Mouse (Mus musculus) heart, embryonic 10.5 days (tissue): Measurements from ENCODE around the gene Tex29. TPM values are rescaled to one million over a fixed set of nuclear protein-coding genes. Genes with fewer than 3 reads are reported as not detected.

Experiments
- DNase-seq: peaks from one replicate; pipeline ENCODE4 v3.0.0-alpha.2; 2017; ENCODE audit warnings: low spot score
- H3K27ac ChIP-seq: fragments of 300-500 bp; sonication (generic); 2 replicates; pipeline ENCODE4 v1.5.1; 2016; ENCODE audit warnings: mild to moderate bottlenecking
- H3K27me3 ChIP-seq: fragments of 300-500 bp; sonication (generic); 2 replicates; pipeline ENCODE4 v1.6.1; 2016; ENCODE audit warnings: mild to moderate bottlenecking; ENCODE audit not compliant: poor library complexity, insufficient read depth, severe bottlenecking
- H3K36me3 ChIP-seq: fragments of 300-500 bp; sonication (generic); 2 replicates; pipeline ENCODE4 v1.6.1; 2016; ENCODE audit warnings: mild to moderate bottlenecking, moderate library complexity
- H3K4me1 ChIP-seq: fragments of 300-500 bp; sonication (generic); 2 replicates; pipeline ENCODE4 v1.6.1; 2016; ENCODE audit warnings: mild to moderate bottlenecking
- H3K4me3 ChIP-seq: fragments of 300-500 bp; sonication (generic); 2 replicates; pipeline ENCODE4 v1.5.1; 2016; ENCODE audit warnings: mild to moderate bottlenecking, moderate library complexity
- H3K9me3 ChIP-seq: fragments of 300-500 bp; sonication (generic); 2 replicates; pipeline ENCODE4 v1.6.1; 2016; ENCODE audit warnings: mild to moderate bottlenecking, moderate library complexity
- WGBS: fragments of 180-500 bp; shearing (Covaris S2); methylation state at CpG from one replicate; pipeline ENCODE4 v1.1.7; 2016; 5-methylcytosine and 5-hydroxymethylcytosine counted together
- polyA plus RNA-seq: library from polyadenylated mRNA; unstranded; fragments of >200 nt; fragmentation: Nextera tagmentation; extraction: Ambion mirVana; gene quantifications from 2 replicates; pipeline ENCODE4 v1.2.1, GENCODE M21; 2016

Tex29 gene
- not detected in 2 replicates for polyA plus RNA-seq

DNA sequence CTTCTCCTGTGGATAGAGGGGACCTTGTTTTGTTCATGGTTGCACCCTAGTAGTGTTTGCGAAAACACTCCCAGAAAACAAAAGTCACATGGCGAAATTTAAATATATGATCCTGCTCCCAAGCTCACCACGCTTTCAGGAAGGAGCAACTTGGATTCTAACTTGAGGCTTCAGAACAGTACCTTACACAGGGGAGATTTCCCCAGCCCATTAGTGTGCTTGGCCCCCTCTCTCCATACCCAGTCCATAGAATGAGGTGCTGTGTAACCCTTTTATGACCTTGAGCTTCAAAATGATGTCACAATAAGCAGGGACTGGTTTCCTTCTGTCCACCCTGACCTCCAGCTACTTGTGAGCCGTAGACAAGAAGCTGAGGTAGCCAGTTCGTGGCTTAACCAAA, at the start of gene Tex29:
Tex29 (plus strand) TSS at position 301 of the 400 bp plus-strand sequence.
- 80% methylated on average over 5 of the region's 5 CpGs for WGBS
- Histone ChIP-seq H3K27ac (0 out of 2 replicates have a peak within 1 kb of the TSS, but pooled peaks have one; percentile 6), H3K9me3 (no peaks in the 10 kb centered on the region), H3K27me3 (no peaks in the 10 kb centered on the region), H3K36me3 (peaks cover 7% of the 10 kb centered on the region; the same call in 1 of the 2 replicates), H3K4me1 (peaks cover 38% of the 10 kb centered on the region), H3K4me3 (no peak within 1 kb of the TSS)
- DNase-seq, result no peak

DNA sequence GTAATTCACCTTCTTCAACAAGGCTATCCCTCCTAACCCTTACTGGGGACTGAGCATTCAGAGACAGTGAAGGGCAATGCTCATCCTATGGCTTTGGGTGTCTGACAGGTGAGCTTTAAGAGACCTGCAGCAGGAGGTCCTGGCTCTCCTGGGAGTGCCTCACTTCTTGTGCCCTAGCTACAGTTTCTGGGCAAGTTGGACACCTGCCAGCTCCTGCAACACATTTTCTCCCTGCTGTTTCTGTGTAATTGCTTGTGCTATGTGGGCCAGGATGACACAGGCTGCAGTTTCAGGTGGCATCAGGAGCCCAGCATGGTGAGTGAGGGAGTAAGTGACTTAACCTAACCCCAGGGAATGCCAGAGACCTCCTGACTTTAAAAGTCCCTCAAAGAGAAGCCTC, 45.3 kb upstream of the Tex29 start:
- Histone ChIP-seq H3K4me1 (peaks cover 21% of the 10 kb centered on the region), H3K9me3 (no peaks in the 10 kb centered on the region), H3K4me3 (no peak overlapping the region), H3K27me3 (no peaks in the 10 kb centered on the region), H3K27ac (no peak overlapping the region), H3K36me3 (peaks cover 66% of the 10 kb centered on the region)
- no peak for DNase-seq

DNA sequence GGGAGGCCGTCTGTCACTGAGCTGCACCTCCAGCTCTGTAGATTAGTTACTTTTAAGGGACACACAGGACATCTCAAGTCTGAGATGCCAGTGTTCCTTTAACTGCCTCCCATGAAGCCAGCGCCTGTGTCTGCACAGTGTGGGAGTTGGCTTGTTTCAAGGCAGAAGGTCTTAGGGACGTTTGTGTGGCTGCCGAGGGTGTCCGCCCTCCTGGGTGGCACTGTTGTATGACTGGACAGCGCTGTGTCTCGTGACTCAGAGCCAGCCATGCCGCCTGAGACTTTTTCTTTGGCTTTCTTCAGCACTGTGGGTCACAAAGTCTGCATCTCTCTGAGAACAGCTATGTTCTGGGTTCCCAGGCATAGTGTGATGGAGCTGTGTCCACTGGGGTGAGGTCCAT, 43.1 kb upstream of the Tex29 start:
- no peak for DNase-seq
- WGBS, result 82% methylated on average over 8 of the region's 8 CpGs
- H3K27me3 ChIP-seq, result no peaks in the 10 kb centered on the region
- H3K4me1 ChIP-seq, result peaks cover 21% of the 10 kb centered on the region
- H3K9me3 ChIP-seq, result no peaks in the 10 kb centered on the region
- peaks cover 67% of the 10 kb centered on the region for H3K36me3 ChIP-seq
- H3K27ac ChIP-seq, result no peak overlapping the region
- no peak overlapping the region for H3K4me3 ChIP-seq

DNA sequence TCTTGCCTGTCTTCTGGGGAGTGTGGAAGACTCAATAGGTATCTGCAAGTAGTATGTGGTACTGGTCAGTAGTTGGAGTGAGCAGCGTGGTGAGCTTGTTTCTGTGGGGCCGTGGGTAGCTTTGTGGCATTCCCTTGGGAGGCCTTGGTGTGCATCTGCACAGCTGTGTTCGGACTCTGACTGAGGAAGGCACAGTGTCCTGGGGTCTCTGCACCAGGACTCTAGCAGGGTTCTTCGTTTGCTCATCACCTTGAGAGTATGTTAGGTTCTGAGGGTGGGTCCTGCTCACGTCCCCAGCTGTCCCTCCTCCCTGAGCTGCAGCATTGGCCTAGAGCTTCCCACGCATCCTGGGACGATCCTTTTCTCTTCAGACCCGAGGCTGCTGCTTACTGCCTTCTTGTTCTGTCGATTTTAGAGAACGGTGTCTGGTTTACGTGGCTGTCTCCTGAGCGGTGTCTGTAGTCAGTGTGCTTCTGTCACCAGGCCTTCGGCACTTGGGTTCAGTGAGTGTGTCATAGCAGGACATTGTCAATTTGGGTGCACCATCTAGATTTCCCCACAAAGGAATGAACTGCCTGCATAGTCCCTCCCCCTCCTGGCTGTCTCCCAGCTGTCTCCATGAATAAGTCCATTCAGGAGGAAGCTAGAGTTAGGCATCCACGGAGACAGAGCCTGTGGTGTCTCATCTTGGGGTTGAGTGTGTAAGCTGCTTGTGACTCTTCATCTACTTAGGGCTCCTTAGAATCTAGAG, 42.4 kb upstream of the Tex29 start:
- 0 out of 2 replicates have a peak overlapping the region, but pooled peaks have one; percentile 31 for H3K27ac ChIP-seq
- H3K9me3 ChIP-seq, result no peaks in the 10 kb centered on the region
- H3K27me3 ChIP-seq, result no peaks in the 10 kb centered on the region
- H3K4me3 ChIP-seq, result no peak overlapping the region
- WGBS, result 68% methylated on average over 14 of the region's 14 CpGs
- peaks cover 66% of the 10 kb centered on the region for H3K36me3 ChIP-seq
- peaks cover 16% of the 10 kb centered on the region for H3K4me1 ChIP-seq
- no peak for DNase-seq

DNA sequence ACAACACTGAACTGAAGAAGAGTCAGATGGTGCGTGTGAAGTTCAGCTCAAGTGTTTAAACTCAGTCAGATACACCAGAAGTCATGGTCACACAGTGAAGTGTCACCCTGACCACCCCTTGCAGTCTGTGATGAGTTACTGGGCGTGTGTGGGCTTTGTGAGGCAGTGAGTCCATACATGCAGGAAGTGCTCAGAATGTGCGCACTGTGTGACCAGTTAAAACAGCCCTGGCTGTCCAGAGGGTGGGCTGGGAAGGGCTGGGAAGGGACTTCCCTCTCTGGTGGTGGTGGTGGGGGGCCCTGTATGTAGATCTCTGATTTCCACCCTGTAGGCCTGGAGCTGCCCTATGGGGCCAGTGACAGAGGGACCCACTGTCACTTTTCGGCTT, 41.8 kb upstream of the Tex29 start:
- H3K36me3 ChIP-seq, result peaks cover 66% of the 10 kb centered on the region
- peaks cover 16% of the 10 kb centered on the region for H3K4me1 ChIP-seq
- 88% methylated on average over 4 of the region's 4 CpGs for WGBS

DNA sequence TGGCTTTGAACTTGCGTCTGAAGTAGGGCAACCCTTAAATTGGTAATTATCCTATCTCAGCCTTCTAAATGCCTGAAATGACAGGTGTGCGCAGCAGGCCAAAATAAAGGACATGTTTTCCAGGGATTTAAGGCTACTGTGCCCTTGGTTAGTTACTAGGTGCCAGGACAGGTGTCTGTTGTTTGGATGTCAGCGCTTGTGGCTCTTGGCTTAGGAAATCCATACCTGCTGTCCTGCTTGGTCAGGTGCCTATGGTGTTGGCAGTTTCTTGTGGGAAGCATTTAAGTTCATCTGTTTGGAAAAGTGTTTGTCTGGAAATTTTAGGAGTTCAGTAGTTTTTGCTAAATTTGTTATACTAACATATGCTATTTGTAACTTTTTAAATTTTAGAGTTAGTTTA, 41.2 kb upstream of the Tex29 start:
- Histone ChIP-seq H3K4me3 (no peak overlapping the region), H3K9me3 (no peaks in the 10 kb centered on the region), H3K27me3 (no peaks in the 10 kb centered on the region), H3K4me1 (peaks cover 16% of the 10 kb centered on the region), H3K27ac (no peak overlapping the region), H3K36me3 (peaks cover 70% of the 10 kb centered on the region)
- DNase-seq, result no peak
- WGBS, result 92% methylated on average over 3 of the region's 3 CpGs

More for the DNA sequence above, 41.8 kb upstream of the Tex29 start:
- Histone ChIP-seq H3K27ac (no peak overlapping the region), H3K27me3 (no peaks in the 10 kb centered on the region), H3K4me3 (no peak overlapping the region), H3K9me3 (no peaks in the 10 kb centered on the region)
- DNase-seq, result no peak

DNA sequence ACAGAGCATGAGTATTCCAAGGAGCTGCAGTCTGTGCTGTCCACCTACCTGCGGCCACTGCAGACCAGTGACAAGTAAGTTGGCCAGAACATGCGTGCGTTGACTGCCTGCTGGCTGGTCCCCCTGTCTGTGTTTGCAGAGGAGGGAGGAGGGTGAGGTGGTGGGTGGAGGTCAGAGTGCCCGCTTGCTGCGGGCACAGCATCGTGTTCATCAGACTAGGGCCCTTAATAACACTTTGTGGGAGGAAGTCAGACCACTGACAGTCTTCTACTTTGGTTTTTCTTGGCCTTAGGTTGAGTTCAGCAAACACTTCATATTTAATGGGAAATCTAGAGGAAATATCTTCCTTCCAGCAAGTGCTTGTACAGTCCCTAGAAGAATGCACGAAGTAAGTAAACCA, 39.8 kb upstream of the Tex29 start:
- DNase-seq, result no peak
- Histone ChIP-seq H3K9me3 (no peaks in the 10 kb centered on the region), H3K27me3 (no peaks in the 10 kb centered on the region), H3K4me1 (peaks cover 16% of the 10 kb centered on the region), H3K27ac (no peak overlapping the region), H3K36me3 (peaks cover 76% of the 10 kb centered on the region), H3K4me3 (no peak overlapping the region)
- WGBS, result 96% methylated on average over 7 of the region's 7 CpGs

DNA sequence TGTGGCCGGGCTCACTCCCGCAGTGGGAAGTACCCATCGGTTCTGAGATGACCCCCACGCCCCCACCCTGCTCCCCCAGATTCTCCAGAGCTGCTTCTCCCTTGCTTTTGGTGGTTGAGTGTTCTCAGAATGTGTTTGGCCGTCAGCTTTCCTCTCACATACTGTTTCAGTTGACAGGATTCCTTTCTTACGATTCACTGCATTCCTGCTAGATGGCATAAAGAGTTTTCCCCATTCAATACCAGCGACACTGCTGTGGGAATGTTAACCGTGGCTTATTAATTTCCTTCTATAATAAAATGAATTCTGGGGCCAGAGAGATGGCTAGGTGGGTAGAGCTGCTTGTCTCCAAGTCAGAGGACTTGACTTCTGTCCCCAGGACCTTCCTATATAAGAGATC, 38.7 kb upstream of the Tex29 start:
- Histone ChIP-seq H3K4me3 (no peak overlapping the region), H3K36me3 (peaks cover 79% of the 10 kb centered on the region), H3K27ac (no peak overlapping the region; the same call in 1 of the 2 replicates), H3K4me1 (peaks cover 16% of the 10 kb centered on the region), H3K27me3 (no peaks in the 10 kb centered on the region), H3K9me3 (no peaks in the 10 kb centered on the region)
- DNase-seq, result no peak
- WGBS, result 66% methylated on average over 8 of the region's 8 CpGs

DNA sequence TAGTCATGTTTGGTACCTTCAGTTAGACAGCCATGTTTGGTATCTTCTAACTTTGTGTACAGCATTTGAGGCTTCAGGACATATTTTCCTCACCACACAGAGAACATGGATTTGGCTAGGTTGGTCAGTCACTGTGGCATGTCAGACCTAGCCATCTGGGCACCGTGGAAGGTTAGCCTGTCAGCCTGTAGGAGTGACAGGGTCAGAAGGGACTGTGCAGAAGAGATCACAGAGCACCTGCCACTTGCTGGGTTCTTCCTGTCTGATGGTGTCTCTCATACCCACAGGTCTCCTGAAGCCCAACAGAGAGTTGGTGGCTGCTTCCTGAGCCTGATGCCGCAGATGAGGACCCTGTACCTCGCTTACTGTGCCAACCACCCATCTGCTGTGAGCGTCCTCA, 35.4 kb upstream of the Tex29 start:
- Histone ChIP-seq H3K27ac (no peak overlapping the region), H3K4me1 (no peaks in the 10 kb centered on the region; the same call in 1 of the 2 replicates), H3K9me3 (no peaks in the 10 kb centered on the region), H3K27me3 (no peaks in the 10 kb centered on the region), H3K36me3 (peaks cover 90% of the 10 kb centered on the region), H3K4me3 (no peak overlapping the region)
- 92% methylated on average over 4 of the region's 4 CpGs for WGBS
- no peak for DNase-seq

DNA sequence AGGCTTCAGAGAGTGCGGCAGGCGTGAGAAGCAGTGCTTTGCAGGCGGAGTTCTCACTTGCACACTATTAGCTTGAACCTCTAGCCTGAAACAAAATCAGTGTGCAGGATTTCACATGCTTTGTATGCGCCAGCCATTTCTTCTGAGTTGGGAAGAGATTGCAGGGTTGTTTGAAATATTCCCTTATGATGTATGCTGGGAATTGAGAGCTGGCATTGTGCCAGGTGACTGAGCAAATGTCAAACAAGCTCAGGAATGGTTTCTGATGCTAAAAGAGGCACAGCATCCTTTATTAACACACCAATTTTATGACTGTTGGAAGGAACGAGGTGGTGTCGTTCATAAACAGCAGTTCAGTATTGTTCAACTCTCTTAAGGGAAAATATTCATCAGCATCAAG, 34.0 kb upstream of the Tex29 start:
- 90% methylated on average over 6 of the region's 6 CpGs for WGBS
- Histone ChIP-seq H3K36me3 (peaks cover 94% of the 10 kb centered on the region), H3K27me3 (no peaks in the 10 kb centered on the region), H3K27ac (no peak overlapping the region), H3K4me3 (no peak overlapping the region), H3K9me3 (no peaks in the 10 kb centered on the region), H3K4me1 (no peaks in the 10 kb centered on the region; the same call in 1 of the 2 replicates)
- no peak for DNase-seq

DNA sequence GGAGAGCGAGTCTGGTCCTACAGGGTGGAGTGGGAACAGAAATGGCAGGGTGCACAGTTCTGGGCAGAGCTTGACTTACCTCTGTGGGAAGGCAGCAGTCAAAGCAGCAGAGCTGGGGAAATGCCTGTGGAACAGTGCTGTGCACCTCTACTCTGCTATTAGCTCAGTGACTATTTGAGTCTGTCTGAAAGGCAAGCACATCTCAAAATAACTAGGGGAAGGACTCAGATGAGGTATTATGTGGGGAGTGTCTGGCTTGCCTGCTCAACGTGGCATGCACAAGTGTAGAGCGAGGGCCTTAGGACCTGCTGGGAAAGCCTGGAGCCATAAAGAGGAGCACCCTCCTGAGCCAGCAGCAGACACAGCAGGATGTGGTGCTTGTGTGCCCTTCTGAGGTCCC, 32.9 kb upstream of the Tex29 start:
- Histone ChIP-seq H3K27me3 (no peaks in the 10 kb centered on the region), H3K9me3 (no peaks in the 10 kb centered on the region), H3K36me3 (peaks cover 92% of the 10 kb centered on the region), H3K4me1 (no peaks in the 10 kb centered on the region; the same call in 1 of the 2 replicates), H3K4me3 (no peak overlapping the region), H3K27ac (no peak overlapping the region)
- WGBS, result 81% methylated on average over 3 of the region's 3 CpGs
- DNase-seq, result no peak

DNA sequence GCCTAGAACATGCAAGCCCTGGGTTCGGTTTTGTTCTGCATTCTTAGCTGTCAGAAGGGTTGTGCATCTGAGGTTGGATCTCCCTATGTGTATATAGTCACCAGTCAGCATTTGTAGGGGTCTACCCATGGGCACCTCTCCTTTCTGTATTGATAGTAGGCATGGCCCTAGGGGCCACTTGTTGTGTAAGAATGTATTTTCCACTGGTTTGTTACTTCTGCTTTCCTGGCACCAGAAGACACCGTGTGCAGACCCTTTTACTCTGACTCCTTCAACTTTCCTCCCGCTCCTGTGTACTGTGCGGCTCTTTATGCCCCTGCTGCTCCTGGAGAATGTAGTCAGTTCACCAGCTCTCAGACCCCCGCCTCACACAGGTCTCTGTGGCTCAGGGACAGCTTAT, 32.2 kb upstream of the Tex29 start:
- Histone ChIP-seq H3K27me3 (no peaks in the 10 kb centered on the region), H3K4me1 (no peaks in the 10 kb centered on the region; the same call in 1 of the 2 replicates), H3K27ac (no peak overlapping the region), H3K4me3 (no peak overlapping the region), H3K9me3 (no peaks in the 10 kb centered on the region), H3K36me3 (peaks cover 92% of the 10 kb centered on the region)
- 91% methylated on average over 5 of the region's 5 CpGs for WGBS
- DNase-seq, result no peak

DNA sequence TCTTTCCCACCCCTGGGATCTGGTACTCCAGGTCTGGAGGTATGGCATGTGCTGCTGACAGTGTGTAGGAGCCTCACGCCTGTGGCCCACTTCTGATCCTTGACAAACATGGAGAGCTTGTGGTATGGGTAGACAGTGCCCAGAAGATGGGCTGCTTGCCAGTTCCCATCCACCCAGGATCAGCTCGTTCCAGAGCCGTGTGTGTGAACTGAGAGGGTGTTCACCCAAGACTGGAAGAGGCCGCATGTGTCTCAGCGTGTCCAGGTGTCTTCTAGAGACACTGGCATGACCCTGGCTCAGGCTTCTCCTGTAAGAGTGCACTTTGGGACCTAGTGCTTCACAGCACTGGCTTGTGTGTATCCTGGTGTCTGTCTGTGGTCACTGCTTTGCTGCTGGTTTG, 29.8 kb upstream of the Tex29 start:
- Histone ChIP-seq H3K36me3 (peaks cover 95% of the 10 kb centered on the region), H3K27ac (no peak overlapping the region), H3K27me3 (no peaks in the 10 kb centered on the region), H3K9me3 (no peaks in the 10 kb centered on the region), H3K4me1 (peaks cover 10% of the 10 kb centered on the region), H3K4me3 (no peak overlapping the region)
- no peak for DNase-seq
- WGBS, result 86% methylated on average over 5 of the region's 5 CpGs

DNA sequence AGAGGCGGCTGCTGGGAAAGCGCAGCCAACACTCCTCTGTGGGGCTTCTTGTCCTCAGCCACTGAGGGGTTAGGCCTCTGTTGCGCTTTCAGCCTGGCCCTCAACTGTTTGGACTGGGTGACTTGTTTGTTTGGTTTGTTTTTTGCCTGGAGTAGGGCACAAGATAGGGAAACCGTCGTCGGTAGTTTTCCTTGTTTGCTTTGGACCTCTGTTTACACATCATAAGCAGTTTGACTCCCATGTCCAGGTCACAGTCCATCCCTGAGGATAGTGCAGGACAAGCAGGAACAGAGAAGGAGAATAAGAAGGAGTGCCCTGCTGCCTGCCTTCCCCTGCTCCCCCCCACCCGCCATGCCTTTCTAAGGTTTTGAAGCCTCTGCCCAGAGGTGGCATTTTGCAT, 26.5 kb upstream of the Tex29 start:
- WGBS, result 68% methylated on average over 7 of the region's 7 CpGs
- Histone ChIP-seq H3K4me3 (no peak overlapping the region), H3K4me1 (peaks cover 10% of the 10 kb centered on the region), H3K27me3 (no peaks in the 10 kb centered on the region), H3K9me3 (no peaks in the 10 kb centered on the region), H3K27ac (no peak overlapping the region), H3K36me3 (peaks cover 94% of the 10 kb centered on the region)
- no peak for DNase-seq
